Mouse (Mus musculus) ES-E14 (cell line): ENCODE results near the gene G3bp2.

ENCODE experiments used
- CHD2 ChIP-seq: IDR thresholded peaks from 2 replicates; pipeline ENCODE4 v1.6.1; 2014; ENCODE audit warnings: mild to moderate bottlenecking, low read depth, low read length, inconsistent platforms
- HCFC1 ChIP-seq: IDR thresholded peaks from 2 replicates; pipeline ENCODE4 v1.6.1; 2012; ENCODE audit warnings: low read length, inconsistent platforms, borderline replicate concordance; ENCODE audit not compliant: insufficient read depth
- MAFK ChIP-seq: IDR thresholded peaks from 2 replicates; pipeline ENCODE4 v1.6.1; 2014; ENCODE audit warnings: mild to moderate bottlenecking, low read depth, low read length, inconsistent platforms; ENCODE audit not compliant: insufficient read depth
- ZC3H11A ChIP-seq: IDR thresholded peaks from 2 replicates; pipeline ENCODE4 v1.6.1; 2012; ENCODE audit warnings: low read depth, mild to moderate bottlenecking, inconsistent platforms, low read length, borderline replicate concordance
- ZNF384 ChIP-seq: IDR thresholded peaks from 2 replicates; pipeline ENCODE4 v1.6.1; 2012; ENCODE audit warnings: low read depth, low read length, inconsistent platforms

GRCm38 (mm10) chr5:92080400-92080799 lies 3.1 kb downstream of the G3bp2 start:
- TF ChIP-seq HCFC1 = no peak
- no peak for TF ChIP-seq ZC3H11A
- no peak for TF ChIP-seq MAFK
- TF ChIP-seq ZNF384 = no peak
- TF ChIP-seq CHD2 = no peak
